Comparison of ENCODE assay signal across 10 mouse cellular contexts in the genomic region with DNA sequence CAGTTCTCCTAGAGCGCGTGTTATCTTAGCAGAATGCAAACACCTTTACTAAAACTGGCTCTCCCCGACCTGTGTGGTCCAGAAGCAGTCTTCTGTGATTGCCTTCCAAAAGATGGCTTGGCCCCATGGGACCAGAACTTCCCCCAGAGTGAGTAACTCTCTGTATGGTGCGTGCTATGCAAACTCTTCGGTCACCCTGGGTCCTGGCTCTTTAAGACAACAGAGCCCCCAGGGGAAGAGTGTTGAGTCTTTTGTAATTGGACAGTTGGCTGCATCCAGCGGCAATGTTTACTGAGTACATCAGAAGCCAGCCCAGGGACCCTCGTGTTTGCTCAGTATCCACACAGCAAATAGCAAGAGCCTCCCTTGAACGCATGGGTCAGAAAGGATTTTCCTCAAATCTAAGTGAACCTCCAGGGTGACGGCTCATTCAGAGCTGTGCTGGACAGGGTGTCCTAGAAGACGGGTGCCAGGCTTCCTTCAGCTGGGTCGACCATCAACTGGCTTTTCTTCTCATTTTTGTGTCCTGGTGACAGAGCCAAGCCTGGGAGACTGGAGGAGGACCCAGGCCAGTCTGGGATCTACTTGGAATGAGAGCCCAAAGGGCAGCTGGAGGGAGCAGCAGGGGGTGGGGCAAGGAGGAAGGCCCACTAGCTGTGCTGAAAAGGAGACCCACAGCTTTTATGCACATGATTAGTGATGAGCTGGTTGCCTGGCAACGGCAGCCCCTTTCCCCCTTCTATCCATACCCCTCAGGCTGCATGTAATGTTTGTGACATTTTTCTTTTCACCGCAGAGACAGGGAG.
A peak's percentile ranks its signal among the peaks of the same experiment; 100 is the strongest.
DNase-seq lines count a peak whose midpoint lies in the region; ATAC-seq lines count a peak whose summit lies in the region.
"Had no signal": no experiment of that assay in that cellular context is flagged by ENCODE, and none has a peak within 500 bp of the region (broad histone marks: within the 10 kb centered on the region; RNA-seq: fewer than 3 reads in every experiment).

No protein-coding gene starts in this region.

- peak; percentile 82 for ATAC-seq in neural tube, embryonic 12.5 days (ENCODE audit: low FRiP score, low read depth)

- H3K4me1 ChIP-seq in hindbrain, embryonic 10.5 days (replicated peaks): peaks cover 39% of the 10 kb centered on the region
- H3K4me1 ChIP-seq in neural tube, embryonic 12.5 days: peaks cover 27% of the 10 kb centered on the region

- H3K36me3 ChIP-seq in hindbrain, embryonic 10.5 days: no peaks in the 10 kb centered on the region
- no peaks in the 10 kb centered on the region for H3K36me3 ChIP-seq in neural tube, embryonic 12.5 days

- intact Hi-C loops in left cerebral cortex, postnatal 4 days (cut with DNase I): loop anchor here (5.0 to 10.0 kb wide), 2 partner anchors 183 to 326 kb away; no protein-coding TSS in a partner anchor
- intact Hi-C loops in left cerebral cortex, postnatal 25 days (cut with DNase I): loop anchor here (2.0 kb wide), 1 partner anchor 327 kb away; no protein-coding TSS in a partner anchor

- peak; percentile 91 for DNase-seq in left cerebral cortex, postnatal 4 days
- DNase-seq in left cerebral cortex, postnatal 25 days (ENCODE audit: low spot score in 2 of 2): no peak
- DNase-seq in cerebellum, postnatal 36 days: peak; percentile 16 to 23
- DNase-seq in hindbrain, embryonic 10.5 days (ENCODE audit: low spot score): peak; percentile 77
- no peak for DNase-seq in ovary, postnatal 14 days (ENCODE audit: low spot score)
- DNase-seq in kidney, adult 18-20 months: no peak
- DNase-seq in layer of hippocampus, adult 9-11 months: no peak
- DNase-seq: layer of hippocampus, postnatal 36 days had no signal

- WGBS in hindbrain, embryonic 10.5 days: 4% methylated on average over 13 of the region's 13 CpGs
- WGBS in neural tube, embryonic 12.5 days: 6% methylated on average over 13 of the region's 13 CpGs

- peak overlapping the region; percentile 33 for H3K4me3 ChIP-seq in hindbrain, embryonic 10.5 days
- no peak overlapping the region; the same call in 1 of the 2 replicates for H3K4me3 ChIP-seq in neural tube, embryonic 12.5 days
- H3K4me3 ChIP-seq: myocyte had no signal

- H3K27me3 ChIP-seq in hindbrain, embryonic 10.5 days (ENCODE audit: insufficient read depth, poor library complexity, severe bottlenecking): peaks cover 81% of the 10 kb centered on the region
- H3K27me3 ChIP-seq in neural tube, embryonic 12.5 days (replicated peaks): peaks cover 13% of the 10 kb centered on the region

- peak overlapping the region; percentile 54 for H3K4me2 ChIP-seq in neural tube, embryonic 12.5 days (replicated peaks)

- H3K27ac ChIP-seq in hindbrain, embryonic 10.5 days: peak overlapping the region; percentile 66
- peak overlapping the region; percentile 72; the same call in 1 of the 2 replicates for H3K27ac ChIP-seq in neural tube, embryonic 12.5 days

- H3K9me3 ChIP-seq in hindbrain, embryonic 10.5 days: no peaks in the 10 kb centered on the region
- H3K9me3 ChIP-seq in neural tube, embryonic 12.5 days: no peaks in the 10 kb centered on the region

- H3K9ac ChIP-seq in neural tube, embryonic 12.5 days: 0 out of 2 replicates have a peak overlapping the region, but pooled peaks have one; percentile 29

Comparison
In these comparisons a context has a peak if more than half of its experiments do, and no peak if none do; other contexts are left out.
1. DNase-seq: peak in left cerebral cortex, postnatal 4 days (single experiment), cerebellum, postnatal 36 days (2 of 2) and hindbrain, embryonic 10.5 days (single experiment); none in left cerebral cortex, postnatal 25 days (0 of 2), ovary, postnatal 14 days (single experiment), kidney, adult 18-20 months (single experiment) and layer of hippocampus, adult 9-11 months (single experiment).